Mouse (Mus musculus) gastrocnemius, adult 2 months (tissue): Measurements from ENCODE around the gene Rpap2. TPM values are rescaled to one million over a fixed set of nuclear protein-coding genes. Genes with fewer than 3 reads are reported as not detected.

Experiments used
- DNase-seq: peaks from one replicate; pipeline ENCODE4 v3.0.0; 2022
- H3K27ac ChIP-seq: fragments of 200-600 bp; 2 replicates; pipeline ENCODE4 v1.8.1; 2022; ENCODE audit warnings: mild to moderate bottlenecking
- H3K4me3 ChIP-seq: fragments of 200-600 bp; 2 replicates; pipeline ENCODE4 v1.8.1; 2022; ENCODE audit warnings: mild to moderate bottlenecking, moderate library complexity
- CTCF ChIP-seq: fragments of 200-600 bp; IDR thresholded peaks from 2 replicates; pipeline ENCODE4 v1.8.1; 2022; ENCODE audit warnings: antibody characterized with exemption, mild to moderate bottlenecking, moderate library complexity
- intact Hi-C: fragments of 180-260 bp; cut with DNase I; formaldehyde crosslinking; loops from one replicate; pipeline ENCODE4 v1.15.1; 2025
- total RNA-seq, 2 experiments: library from RNA; stranded (reverse); gene quantifications; 2 replicates each; pipeline ENCODE4 v1.2.3; 2021

The Rpap2 gene
- total RNA-seq, 2 experiments from 2014 or later, result 13.5 to 13.9 TPM

DNA sequence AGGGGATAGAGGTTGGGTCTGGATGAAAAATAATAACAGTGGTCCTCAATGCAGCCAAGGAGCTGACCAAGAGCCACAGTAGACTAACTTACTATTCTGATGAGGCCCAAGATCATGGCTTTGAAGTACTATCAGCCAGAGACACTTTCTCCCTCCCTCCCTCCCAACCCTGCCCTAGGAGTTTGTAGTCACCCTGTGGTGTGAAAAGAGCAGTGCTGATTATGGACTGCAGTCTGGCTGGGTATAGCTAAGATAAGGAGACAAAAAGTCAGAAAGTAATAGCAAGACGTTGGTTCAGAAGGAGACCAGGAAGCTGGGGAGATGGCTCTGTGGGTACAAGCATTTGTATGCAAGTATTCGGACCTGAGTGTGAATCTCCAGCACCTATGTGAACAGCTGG lies 47.4 kb downstream of the Rpap2 start:
- intact Hi-C loops, result no loop called here
- no peak for TF ChIP-seq CTCF
- DNase-seq, result no peak
- H3K27ac ChIP-seq, result no peak overlapping the region
- no peak overlapping the region for H3K4me3 ChIP-seq

DNA sequence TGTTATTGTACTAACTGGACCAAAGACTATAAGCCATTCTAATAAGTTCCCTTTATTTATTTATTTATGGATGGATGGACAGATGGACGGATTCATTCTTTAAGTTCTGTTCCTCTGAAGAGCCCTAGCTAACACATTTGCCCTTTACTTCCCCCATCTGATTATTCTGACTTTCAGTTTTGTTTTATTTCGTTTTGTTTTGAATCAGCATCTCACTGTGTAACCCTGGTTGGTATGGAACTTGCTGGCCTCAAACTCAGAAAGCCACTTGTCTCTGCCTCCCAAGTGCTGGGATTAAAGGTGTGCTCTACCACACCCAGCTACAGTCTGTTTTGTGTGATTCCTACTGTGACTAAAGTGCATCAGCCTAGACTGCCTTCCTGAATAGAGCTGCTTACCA lies 48.8 kb downstream of the Rpap2 start:
- TF ChIP-seq CTCF, result no peak
- intact Hi-C loops, result no loop called here
- Histone ChIP-seq H3K4me3 (no peak overlapping the region), H3K27ac (no peak overlapping the region)
- DNase-seq, result no peak

DNA sequence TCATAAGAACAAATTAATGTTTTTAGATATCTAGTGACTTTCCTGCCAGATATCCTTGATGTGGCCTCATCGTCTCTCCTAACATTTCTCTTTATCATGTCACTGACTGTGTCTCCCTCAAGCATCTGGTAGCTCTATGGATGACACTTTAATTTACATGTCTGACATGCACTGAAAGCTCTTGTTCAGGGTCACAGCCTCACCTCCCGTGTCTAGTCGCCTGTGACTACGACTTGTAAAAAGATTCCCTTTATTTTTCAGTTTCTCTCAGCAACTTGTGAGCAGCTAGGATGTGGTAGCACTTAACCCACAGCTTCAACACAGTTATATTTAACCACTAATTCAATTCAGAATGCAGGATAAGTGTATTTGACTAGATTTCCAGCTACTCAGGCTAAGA lies 50.4 kb downstream of the Rpap2 start:
- no peak for DNase-seq
- intact Hi-C loops, result no loop called here

DNA sequence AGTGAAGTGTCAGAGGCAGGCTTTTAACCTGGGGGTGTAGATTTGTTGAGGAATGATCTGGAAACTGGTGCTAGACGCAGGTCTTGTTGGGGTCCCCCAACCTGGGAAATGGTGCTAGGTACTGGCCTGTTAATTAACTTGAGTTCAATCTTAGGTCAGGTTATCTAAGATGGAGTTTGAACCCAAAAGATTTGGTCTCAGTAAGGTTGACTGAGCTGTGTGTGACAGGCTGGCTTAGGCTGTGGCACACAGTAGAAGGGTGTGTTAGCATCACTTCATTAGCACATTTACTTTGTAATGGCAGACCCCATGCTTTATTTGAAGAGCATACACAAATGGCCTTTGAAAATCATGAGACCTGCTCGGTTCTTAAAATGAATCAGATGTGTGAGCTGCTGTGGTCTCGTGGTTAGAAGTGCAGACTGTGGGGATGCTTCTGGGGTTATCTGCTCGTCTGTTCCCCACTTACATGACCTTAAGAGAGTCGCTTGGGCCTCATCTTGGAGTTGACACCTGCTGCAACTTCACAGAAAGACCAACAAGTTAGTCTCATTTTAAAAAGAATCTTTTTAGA lies 51.5 kb downstream of the Rpap2 start:
- Histone ChIP-seq H3K4me3 (no peak overlapping the region), H3K27ac (no peak overlapping the region)
- TF ChIP-seq CTCF, result no peak
- no peak for DNase-seq
- intact Hi-C loops, result no loop called here

More for the DNA sequence above, 50.4 kb downstream of the Rpap2 start:
- Histone ChIP-seq H3K27ac (no peak overlapping the region), H3K4me3 (no peak overlapping the region)
- no peak for TF ChIP-seq CTCF

DNA sequence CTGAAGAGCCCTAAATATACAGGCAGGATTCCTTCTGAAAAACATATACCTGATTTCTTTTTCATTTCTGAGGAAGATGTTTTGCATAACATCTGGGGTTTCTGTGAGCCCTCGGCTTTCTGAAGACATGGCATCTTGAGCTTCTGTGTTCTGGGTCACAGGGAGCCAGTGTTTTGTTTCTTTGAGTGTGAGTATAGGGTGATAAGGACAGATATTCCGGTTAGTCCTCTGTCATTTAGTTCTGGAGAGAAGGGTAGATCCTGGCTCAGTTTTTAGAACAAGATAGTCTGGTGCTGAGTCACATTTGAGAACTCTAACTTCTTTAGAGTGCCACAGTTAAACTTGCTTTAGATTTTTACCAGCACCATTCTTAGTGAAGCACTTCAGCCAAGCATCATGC lies 52.5 kb downstream of the Rpap2 start:
- intact Hi-C loops, result no loop called here
- Histone ChIP-seq H3K4me3 (no peak overlapping the region), H3K27ac (no peak overlapping the region)
- no peak for TF ChIP-seq CTCF
- DNase-seq, result no peak

DNA sequence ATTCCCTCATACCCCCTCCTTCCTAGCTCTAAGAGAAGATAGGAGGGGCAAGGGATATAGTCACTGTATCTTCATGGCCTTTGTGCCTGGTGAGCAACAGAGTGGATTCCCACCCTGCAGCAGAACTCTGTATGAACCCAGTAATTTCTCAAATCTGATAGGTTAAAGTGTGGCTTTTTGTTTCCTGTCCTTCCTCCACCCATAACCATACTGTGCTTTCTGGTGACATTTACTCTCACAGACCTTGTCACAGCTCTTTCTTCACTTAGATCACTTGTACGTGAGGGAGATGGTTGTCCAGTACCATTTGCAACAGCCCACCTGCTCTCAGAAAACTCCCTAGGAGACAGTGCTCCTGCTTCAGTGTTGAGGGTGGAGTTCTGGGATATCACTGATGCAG lies 53.3 kb downstream of the Rpap2 start:
- H3K27ac ChIP-seq, result no peak overlapping the region
- intact Hi-C loops, result no loop called here
- TF ChIP-seq CTCF, result no peak

DNA sequence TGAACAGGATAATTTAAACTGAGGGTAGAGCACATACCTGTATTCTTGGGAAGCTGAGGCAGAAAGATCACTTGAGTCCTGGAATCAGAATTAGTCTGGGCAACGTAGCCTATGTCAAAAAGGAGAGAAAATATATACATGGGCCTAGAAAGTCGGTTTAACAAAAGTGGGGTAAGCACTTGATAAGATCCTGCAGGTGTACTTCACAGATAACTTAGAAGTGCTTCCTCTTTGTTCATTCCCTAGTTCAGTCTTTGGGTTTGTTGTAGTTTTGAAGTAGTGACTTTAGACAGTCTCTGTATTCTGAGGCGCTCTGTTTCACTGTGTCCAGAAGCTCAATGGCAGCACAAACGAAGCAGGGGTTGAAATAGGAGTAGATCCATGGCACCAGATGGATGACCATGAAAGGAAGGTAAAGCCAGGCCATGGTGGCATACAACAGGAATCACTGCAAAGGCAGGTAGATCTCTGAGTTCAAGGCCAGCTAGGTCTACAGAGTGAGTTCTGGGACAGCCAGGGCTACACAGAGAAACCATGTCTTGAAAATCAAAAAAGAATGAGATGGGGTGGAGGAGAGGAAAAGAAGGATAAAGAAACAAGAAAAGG lies 55.0 kb downstream of the Rpap2 start:
- TF ChIP-seq CTCF, result no peak
- H3K27ac ChIP-seq, result no peak overlapping the region
- intact Hi-C loops, result no loop called here
- H3K4me3 ChIP-seq, result no peak overlapping the region
- no peak for DNase-seq

More for the DNA sequence above, 53.3 kb downstream of the Rpap2 start:
- H3K4me3 ChIP-seq, result no peak overlapping the region
- no peak for DNase-seq

DNA sequence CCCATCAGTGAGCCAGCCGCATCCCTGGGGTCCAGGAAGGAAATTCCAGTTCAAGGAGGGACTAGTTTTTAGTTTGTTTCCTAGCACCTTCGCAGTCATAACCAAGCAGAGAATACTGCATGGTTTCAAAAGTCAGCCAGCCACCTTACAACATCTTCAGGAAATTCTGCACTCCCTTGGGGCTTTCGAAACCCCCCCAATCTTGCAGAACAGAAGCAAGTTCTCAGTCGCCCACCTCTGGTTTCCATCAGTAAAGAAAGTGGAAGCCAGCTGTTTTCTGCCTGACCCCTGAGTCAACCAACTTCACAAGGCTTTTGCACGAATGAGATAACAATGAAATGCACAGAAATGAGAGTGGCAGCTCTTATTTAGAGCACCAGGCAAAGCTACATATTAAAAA lies 81.2 kb downstream of the Rpap2 start:
- intact Hi-C loops, result no loop called here
- no peak overlapping the region for H3K27ac ChIP-seq
- no peak for DNase-seq
- H3K4me3 ChIP-seq, result no peak overlapping the region
- TF ChIP-seq CTCF, result no peak

DNA sequence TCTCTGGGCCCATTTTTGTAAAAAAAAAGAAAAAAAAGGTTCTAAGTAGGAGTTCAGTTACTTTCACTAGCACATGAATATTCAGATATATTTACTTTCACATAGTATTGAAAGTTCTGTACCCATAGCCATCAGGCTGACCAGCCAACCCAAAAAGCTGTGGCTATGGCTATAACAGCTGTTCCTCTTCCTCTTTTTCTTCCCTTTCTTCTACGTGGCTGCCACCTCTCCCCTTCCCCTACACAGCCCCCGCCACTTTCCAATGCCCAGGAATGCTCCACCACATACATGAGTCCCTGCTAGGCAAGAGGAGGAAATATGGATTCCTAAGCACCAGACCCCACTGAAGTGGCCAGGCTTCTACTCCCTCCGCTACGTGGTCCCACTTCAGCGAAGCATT lies 84.1 kb downstream of the Rpap2 start:
- no peak for TF ChIP-seq CTCF
- no peak overlapping the region for H3K4me3 ChIP-seq
- no peak overlapping the region for H3K27ac ChIP-seq
- no peak for DNase-seq
- intact Hi-C loops, result no loop called here

DNA sequence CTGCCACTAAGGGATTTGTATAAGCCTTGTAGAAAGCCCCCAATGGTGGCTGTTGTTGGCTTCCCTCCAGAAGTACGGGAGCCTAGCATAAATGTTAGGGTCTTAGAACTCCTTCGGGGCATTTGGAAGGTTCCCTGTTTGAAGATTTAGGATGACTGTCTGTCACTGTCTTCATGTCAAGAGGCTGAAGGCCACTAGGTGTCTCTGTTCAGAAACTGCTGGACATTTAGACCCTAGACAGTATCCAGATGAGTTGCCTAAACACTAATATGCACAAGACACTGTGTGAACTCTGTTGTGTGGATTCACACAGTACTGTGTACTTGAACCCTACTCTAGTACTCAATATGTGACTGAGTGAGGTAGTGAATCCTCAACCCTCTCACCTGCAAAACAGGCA lies 87.2 kb downstream of the Rpap2 start:
- Histone ChIP-seq H3K4me3 (no peak overlapping the region), H3K27ac (no peak overlapping the region)
- TF ChIP-seq CTCF, result no peak; the same call in 1 of the 2 replicates
- intact Hi-C loops, result no loop called here
- no peak for DNase-seq

DNA sequence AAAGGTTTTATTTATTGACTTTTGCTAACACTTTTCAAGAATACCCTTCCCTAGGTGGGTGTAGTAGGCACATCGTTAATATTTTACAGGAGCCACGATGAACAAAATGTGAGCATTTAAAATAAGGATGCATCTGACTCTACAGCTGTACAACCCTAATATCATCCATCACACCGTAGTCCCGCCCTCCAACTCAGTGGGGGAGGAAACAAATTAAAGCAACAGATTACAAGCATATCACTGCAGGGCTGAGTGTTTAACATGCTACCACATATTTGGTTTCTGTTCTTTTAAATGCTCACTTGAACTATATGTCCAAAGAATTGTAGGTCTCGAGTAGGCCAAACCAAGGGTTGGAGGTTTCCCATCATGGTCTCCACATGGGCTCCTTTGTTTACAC lies 90.0 kb downstream of the Rpap2 start:
- no peak for TF ChIP-seq CTCF
- intact Hi-C loops, result no loop called here
- H3K4me3 ChIP-seq, result no peak overlapping the region
- no peak for DNase-seq
- no peak overlapping the region for H3K27ac ChIP-seq

DNA sequence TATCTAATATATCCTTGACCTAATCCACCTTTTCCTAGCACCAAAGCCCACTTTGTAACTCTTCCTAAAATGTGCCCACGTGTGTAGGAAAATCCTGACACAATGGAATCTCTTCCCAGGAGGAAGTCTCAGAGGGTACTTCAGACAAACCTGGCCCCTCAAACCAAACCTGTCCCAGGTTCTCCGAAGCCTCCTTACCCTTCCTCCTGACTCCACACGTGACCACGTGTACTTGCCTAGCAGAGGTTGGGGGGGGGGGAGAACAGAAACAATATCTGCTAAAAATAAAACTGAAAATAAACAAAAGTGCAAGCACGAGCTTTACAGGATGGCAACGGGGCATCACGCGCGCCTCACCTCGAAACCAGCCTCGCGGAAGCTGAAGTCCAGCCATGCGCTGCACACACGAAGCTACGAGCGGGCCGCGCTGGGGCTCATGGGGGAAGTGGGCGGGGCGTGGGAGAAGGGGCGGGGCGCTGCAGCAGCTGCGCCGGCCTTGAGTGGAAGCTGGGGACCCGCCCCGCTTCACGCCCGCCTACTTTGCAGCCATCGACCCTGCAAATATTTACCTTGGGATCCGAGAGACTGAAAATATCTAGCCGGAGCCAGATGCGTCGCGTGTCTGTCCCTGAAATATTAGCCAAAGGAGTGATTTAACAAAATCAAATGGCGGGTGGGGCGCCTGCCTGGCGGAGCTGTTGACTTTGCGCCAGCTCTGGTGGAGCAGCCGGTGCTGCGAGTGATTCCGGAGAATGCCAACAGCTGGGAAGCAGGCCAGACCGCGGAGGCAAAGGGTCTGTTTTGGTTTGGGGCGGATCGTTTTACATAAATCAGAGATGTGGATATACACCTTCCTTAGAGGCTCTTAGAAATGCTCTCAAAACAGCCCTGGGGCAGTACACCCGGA lies 90.7 kb downstream of the Rpap2 start:
- DNase-seq, result peak; percentile 66
- TF ChIP-seq CTCF, result no peak
- Histone ChIP-seq H3K4me3 (peak overlapping the region; percentile 72), H3K27ac (peak overlapping the region; percentile 24; the same call in 1 of the 2 replicates)
- intact Hi-C loops, result no loop called here

DNA sequence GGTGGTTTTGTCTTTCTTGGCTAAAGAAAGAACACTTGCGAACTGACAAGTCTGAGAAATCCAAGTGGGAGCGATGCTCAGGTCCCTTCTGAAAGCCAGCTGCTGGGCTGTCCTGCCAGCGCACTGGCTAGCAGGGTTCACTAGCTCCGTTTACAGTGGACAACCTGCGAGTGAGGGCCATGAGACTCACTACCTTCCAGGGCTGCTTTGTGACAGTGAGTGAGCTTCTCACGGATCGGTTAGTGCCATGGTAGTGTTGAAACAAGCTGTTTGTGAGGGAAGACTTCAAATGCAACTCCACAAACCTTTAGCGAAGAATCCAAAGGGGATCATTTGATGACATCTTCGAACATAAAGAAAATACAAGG lies 91.3 kb downstream of the Rpap2 start:
- intact Hi-C loops, result no loop called here
- no peak for TF ChIP-seq CTCF
- DNase-seq, result no peak

More for the DNA sequence above, 91.3 kb downstream of the Rpap2 start:
- Histone ChIP-seq H3K27ac (peak overlapping the region; percentile 24; the same call in 1 of the 2 replicates), H3K4me3 (peak overlapping the region; percentile 72)
